Mouse (Mus musculus) neural tube, embryonic 15.5 days (tissue): ENCODE measurements at regions not wholly inside any gene's neighbourhood (a gene's known extent, or its start where the extent isn't known, plus 50 kb on each side); places are given as distances from the start of the nearest gene placed in this dataset.
"Not testable (repeated sequence)": the region's sequence is repeated elsewhere in the genome, so short reads cannot be mapped to it uniquely, and the experiment has no call there.

Experiments
- ATAC-seq: fragments of 200-750 bp; cut with Nextera tagmentation; 2 replicates; pipeline ENCODE4 v1.8.0; 2017; ENCODE audit warnings: mild to moderate bottlenecking, moderate TSS enrichment, moderate library complexity; ENCODE audit not compliant: low FRiP score
- H3K27ac ChIP-seq: fragments of 300-500 bp; sonication (generic); replicated peaks from 2 replicates; pipeline ENCODE4 v1.5.1; 2015; ENCODE audit warnings: mild to moderate bottlenecking, inconsistent platforms
- H3K27me3 ChIP-seq: fragments of 300-500 bp; sonication (generic); replicated peaks from 2 replicates; pipeline ENCODE4 v1.6.1; 2015; ENCODE audit warnings: inconsistent platforms
- H3K36me3 ChIP-seq: fragments of 300-500 bp; sonication (generic); 2 replicates; pipeline ENCODE4 v1.6.1; 2015; ENCODE audit warnings: inconsistent platforms
- H3K4me1 ChIP-seq: fragments of 300-500 bp; sonication (generic); 2 replicates; pipeline ENCODE4 v1.6.1; 2015; ENCODE audit warnings: inconsistent platforms
- H3K4me2 ChIP-seq: fragments of 300-500 bp; sonication (generic); 2 replicates; pipeline ENCODE4 v1.6.1; 2015; ENCODE audit warnings: inconsistent platforms, mild to moderate bottlenecking, moderate library complexity
- H3K4me3 ChIP-seq: fragments of 300-500 bp; sonication (generic); replicated peaks from 2 replicates; pipeline ENCODE4 v1.5.1; 2015; ENCODE audit warnings: mild to moderate bottlenecking, inconsistent platforms
- H3K9ac ChIP-seq: fragments of 300-500 bp; sonication (generic); replicated peaks from 2 replicates; pipeline ENCODE4 v1.6.1; 2015; ENCODE audit warnings: mild to moderate bottlenecking, inconsistent platforms
- H3K9me3 ChIP-seq: fragments of 300-500 bp; sonication (generic); replicated peaks from 2 replicates; pipeline ENCODE4 v1.6.1; 2016; ENCODE audit warnings: inconsistent platforms
- WGBS: fragments of 180-500 bp; shearing (Covaris S2); methylation state at CpG from one replicate; pipeline ENCODE4 v1.1.7; 2015; ENCODE audit warnings: mixed read lengths; 5-methylcytosine and 5-hydroxymethylcytosine counted together

GRCm38 (mm10) chr14:89642836-89643235, 1171.6 kb upstream of the Pcdh20 start:
- H3K4me2 ChIP-seq = no peak overlapping the region
- no peaks in the 10 kb centered on the region for H3K4me1 ChIP-seq
- H3K9ac ChIP-seq = no peak overlapping the region
- H3K27me3 ChIP-seq = no peaks in the 10 kb centered on the region
- no peaks in the 10 kb centered on the region for H3K36me3 ChIP-seq
- no peaks in the 10 kb centered on the region for H3K9me3 ChIP-seq
- no peak for ATAC-seq
- 84% methylated on average over 6 of the region's 6 CpGs for WGBS
- H3K27ac ChIP-seq = no peak overlapping the region
- H3K4me3 ChIP-seq = no peak overlapping the region

GRCm38 (mm10) chr14:89639322-89639721, 1168.1 kb upstream of the Pcdh20 start:
- 62% methylated on average over 6 of the region's 6 CpGs for WGBS
- no peaks in the 10 kb centered on the region for H3K4me1 ChIP-seq
- H3K27ac ChIP-seq = no peak overlapping the region
- no peaks in the 10 kb centered on the region for H3K36me3 ChIP-seq
- no peak for ATAC-seq
- H3K9ac ChIP-seq = no peak overlapping the region
- H3K9me3 ChIP-seq = no peaks in the 10 kb centered on the region
- no peak overlapping the region for H3K4me2 ChIP-seq
- no peak overlapping the region for H3K4me3 ChIP-seq
- H3K27me3 ChIP-seq = no peaks in the 10 kb centered on the region

- H3K4me1 ChIP-seq = no peaks in the 10 kb centered on the region
- no peaks in the 10 kb centered on the region for H3K9me3 ChIP-seq
- no peak overlapping the region for H3K27ac ChIP-seq
- WGBS = 60% methylated on average over 2 of the region's 2 CpGs
- H3K27me3 ChIP-seq = no peaks in the 10 kb centered on the region
- H3K4me3 ChIP-seq = no peak overlapping the region
- H3K9ac ChIP-seq = no peak overlapping the region
- H3K4me2 ChIP-seq = no peak overlapping the region
- no peak for ATAC-seq
- H3K36me3 ChIP-seq = no peaks in the 10 kb centered on the region
Measured at GRCm38 (mm10) chr14:89636689-89637088, 1165.5 kb upstream of the Pcdh20 start.

- 39% methylated on average over 1 of the region's 1 CpGs for WGBS
- no peaks in the 10 kb centered on the region for H3K4me1 ChIP-seq
- no peak for ATAC-seq
Measured at GRCm38 (mm10) chr14:89634559-89635124, 1163.4 kb upstream of the Pcdh20 start.

GRCm38 (mm10) chr14:89633654-89634053, 1162.5 kb upstream of the Pcdh20 start:
- Histone ChIP-seq H3K36me3 (no peaks in the 10 kb centered on the region), H3K9me3 (no peaks in the 10 kb centered on the region), H3K4me3 (no peak overlapping the region), H3K9ac (no peak overlapping the region), H3K27ac (no peak overlapping the region), H3K4me1 (no peaks in the 10 kb centered on the region), H3K27me3 (no peaks in the 10 kb centered on the region), H3K4me2 (no peak overlapping the region)
- ATAC-seq = no peak
- 90% methylated on average over 1 of the region's 1 CpGs for WGBS

More at GRCm38 (mm10) chr14:89634559-89635124, 1163.4 kb upstream of the Pcdh20 start:
- Histone ChIP-seq H3K9ac (no peak overlapping the region), H3K4me3 (no peak overlapping the region), H3K4me2 (no peak overlapping the region), H3K36me3 (no peaks in the 10 kb centered on the region), H3K9me3 (no peaks in the 10 kb centered on the region), H3K27ac (no peak overlapping the region), H3K27me3 (no peaks in the 10 kb centered on the region)

GRCm38 (mm10) chr14:89610670-89611069, 1139.5 kb upstream of the Pcdh20 start:
- Histone ChIP-seq H3K9ac (no peak overlapping the region), H3K4me1 (no peaks in the 10 kb centered on the region), H3K4me2 (no peak overlapping the region), H3K9me3 (no peaks in the 10 kb centered on the region), H3K27ac (no peak overlapping the region), H3K36me3 (no peaks in the 10 kb centered on the region), H3K27me3 (no peaks in the 10 kb centered on the region), H3K4me3 (no peak overlapping the region)
- 80% methylated on average over 2 of the region's 2 CpGs for WGBS
- ATAC-seq = no peak

- H3K9me3 ChIP-seq, H3K9ac ChIP-seq, H3K27ac ChIP-seq, H3K4me3 ChIP-seq, H3K27me3 ChIP-seq, H3K4me1 ChIP-seq, H3K4me2 ChIP-seq, ATAC-seq, H3K36me3 ChIP-seq: not testable (repeated sequence)
- WGBS = 63% methylated on average over 10 of the region's 10 CpGs
Measured at GRCm38 (mm10) chr14:89609666-89610448, 1138.7 kb upstream of the Pcdh20 start.

GRCm38 (mm10) chr14:89607550-89607949, 1136.4 kb upstream of the Pcdh20 start:
- WGBS = 69% methylated on average over 1 of the region's 1 CpGs
- Histone ChIP-seq H3K4me3 (no peak overlapping the region), H3K27me3 (no peaks in the 10 kb centered on the region), H3K9me3 (no peaks in the 10 kb centered on the region), H3K27ac (no peak overlapping the region), H3K4me1 (no peaks in the 10 kb centered on the region), H3K4me2 (no peak overlapping the region), H3K9ac (no peak overlapping the region), H3K36me3 (no peaks in the 10 kb centered on the region)
- ATAC-seq = no peak

- Histone ChIP-seq H3K9ac (no peak overlapping the region), H3K27ac (no peak overlapping the region), H3K4me3 (no peak overlapping the region), H3K27me3 (no peaks in the 10 kb centered on the region), H3K4me2 (no peak overlapping the region), H3K36me3 (no peaks in the 10 kb centered on the region), H3K4me1 (no peaks in the 10 kb centered on the region), H3K9me3 (no peaks in the 10 kb centered on the region)
- ATAC-seq = no peak
- WGBS = 81% methylated on average over 1 of the region's 1 CpGs
Measured at GRCm38 (mm10) chr14:89597812-89598211, 1126.6 kb upstream of the Pcdh20 start.

GRCm38 (mm10) chr14:89573576-89573975, 1102.4 kb upstream of the Pcdh20 start:
- WGBS = 77% methylated on average over 3 of the region's 3 CpGs
- Histone ChIP-seq H3K9ac (no peak overlapping the region), H3K9me3 (no peaks in the 10 kb centered on the region), H3K4me3 (no peak overlapping the region), H3K27ac (no peak overlapping the region), H3K4me1 (no peaks in the 10 kb centered on the region), H3K27me3 (no peaks in the 10 kb centered on the region), H3K4me2 (no peak overlapping the region), H3K36me3 (no peaks in the 10 kb centered on the region)
- no peak for ATAC-seq

- Histone ChIP-seq H3K27ac (no peak overlapping the region), H3K9me3 (no peaks in the 10 kb centered on the region), H3K4me1 (no peaks in the 10 kb centered on the region), H3K27me3 (no peaks in the 10 kb centered on the region), H3K36me3 (no peaks in the 10 kb centered on the region), H3K4me3 (no peak overlapping the region), H3K4me2 (no peak overlapping the region), H3K9ac (no peak overlapping the region)
- ATAC-seq = peak; percentile 55; the same call in 1 of the 2 replicates
- WGBS = 15% methylated on average over 1 of the region's 1 CpGs
Measured at GRCm38 (mm10) chr14:89571703-89572102, 1100.5 kb upstream of the Pcdh20 start.

- H3K27me3 ChIP-seq = no peaks in the 10 kb centered on the region
- no peaks in the 10 kb centered on the region for H3K36me3 ChIP-seq
- H3K9me3 ChIP-seq = no peaks in the 10 kb centered on the region
- WGBS = 80% methylated on average over 3 of the region's 3 CpGs
- no peak overlapping the region for H3K4me3 ChIP-seq
- H3K9ac ChIP-seq = no peak overlapping the region
- no peaks in the 10 kb centered on the region for H3K4me1 ChIP-seq
- no peak overlapping the region for H3K4me2 ChIP-seq
- ATAC-seq = no peak
- no peak overlapping the region for H3K27ac ChIP-seq
Measured at GRCm38 (mm10) chr14:89559822-89560477, 1088.8 kb upstream of the Pcdh20 start.
